Mouse (Mus musculus): ENCODE measurements around the gene Pcbd1. TPM values are rescaled to one million over a fixed set of nuclear protein-coding genes. Genes with fewer than 3 reads are reported as not detected.

The Pcbd1 gene
- total RNA-seq (2021), result 10 to 100 TPM; 17.1 to 23.6 TPM
- long read RNA-seq, experiment 1, partial matches to known transcripts, result 0 of 4 reads
- long read RNA-seq, experiment 1, other reads (novel, unspliced or antisense), result 0 of 4 reads
- long read RNA-seq, experiment 2, transcript Pcbd1-201 (4 exons, 789 nt), result major isoform, 22 of 22 reads
- long read RNA-seq, experiment 2, partial matches to known transcripts, result 0 of 22 reads
- long read RNA-seq, experiment 2, other reads (novel, unspliced or antisense), result 0 of 22 reads

- peak; percentile 19 to 33 for DNase-seq (ENCODE audit: low spot score in 2 of 2)
These were observed at the start of gene Pcbd1 for GRCm38 (mm10) chr10:61089170-61090142. Gene Pcbd1 (plus strand): TSS chr10:61089331.

GRCm38 (mm10) chr10:61039657-61040056 is 49.5 kb upstream of the Pcbd1 start:
- no peak for DNase-seq (ENCODE audit: low spot score in 2 of 2)

DNA sequence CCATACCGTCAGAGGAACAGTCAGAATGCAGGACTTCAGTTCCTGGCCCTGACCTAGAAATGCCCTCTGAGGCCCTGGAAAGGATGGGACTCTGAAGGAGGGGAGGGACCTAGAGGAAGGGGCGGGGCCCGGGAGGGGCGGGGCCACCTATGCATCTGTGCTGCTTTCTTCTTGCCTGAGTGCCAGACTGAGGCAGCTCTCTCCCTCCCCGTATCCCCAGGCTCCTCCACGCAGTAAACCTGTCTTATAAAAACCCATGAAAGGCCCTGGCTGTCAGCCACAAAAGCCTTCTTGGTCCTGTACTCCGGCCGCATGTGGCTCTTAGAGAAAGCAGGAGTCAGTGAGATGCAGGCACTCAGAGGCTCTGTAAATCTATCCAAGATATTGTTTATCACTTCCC is 44.0 kb upstream of the Pcbd1 start:
- no peak for DNase-seq (ENCODE audit: low spot score in 2 of 2)

GRCm38 (mm10) chr10:61051993-61052613 is 37.0 kb upstream of the Pcbd1 start:
- peak; percentile 68 to 69 for DNase-seq (ENCODE audit: low spot score in 2 of 2)

DNA sequence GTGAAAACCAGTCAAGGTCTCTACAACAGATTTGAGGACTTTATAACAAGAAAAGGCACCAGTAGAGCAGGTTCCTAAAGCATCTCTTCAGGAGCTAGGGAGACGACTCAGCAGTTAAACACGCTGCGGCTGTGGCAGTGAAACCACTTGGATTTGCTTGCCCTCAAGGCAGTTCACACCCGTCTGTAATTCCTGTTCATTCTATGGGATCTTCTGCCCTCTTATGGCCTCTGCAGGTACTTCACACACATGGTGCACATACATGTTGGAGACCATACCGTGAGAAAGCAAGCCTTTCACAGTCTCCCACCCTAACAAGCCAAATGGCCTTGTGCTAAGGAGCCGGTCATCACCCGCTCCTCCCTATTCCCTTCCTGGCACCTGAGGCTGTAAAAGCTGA is 32.5 kb upstream of the Pcbd1 start:
- DNase-seq (ENCODE audit: low spot score in 2 of 2), result no peak

GRCm38 (mm10) chr10:61059101-61059500 is 30.0 kb upstream of the Pcbd1 start:
- no peak for DNase-seq (ENCODE audit: low spot score in 2 of 2)

DNA sequence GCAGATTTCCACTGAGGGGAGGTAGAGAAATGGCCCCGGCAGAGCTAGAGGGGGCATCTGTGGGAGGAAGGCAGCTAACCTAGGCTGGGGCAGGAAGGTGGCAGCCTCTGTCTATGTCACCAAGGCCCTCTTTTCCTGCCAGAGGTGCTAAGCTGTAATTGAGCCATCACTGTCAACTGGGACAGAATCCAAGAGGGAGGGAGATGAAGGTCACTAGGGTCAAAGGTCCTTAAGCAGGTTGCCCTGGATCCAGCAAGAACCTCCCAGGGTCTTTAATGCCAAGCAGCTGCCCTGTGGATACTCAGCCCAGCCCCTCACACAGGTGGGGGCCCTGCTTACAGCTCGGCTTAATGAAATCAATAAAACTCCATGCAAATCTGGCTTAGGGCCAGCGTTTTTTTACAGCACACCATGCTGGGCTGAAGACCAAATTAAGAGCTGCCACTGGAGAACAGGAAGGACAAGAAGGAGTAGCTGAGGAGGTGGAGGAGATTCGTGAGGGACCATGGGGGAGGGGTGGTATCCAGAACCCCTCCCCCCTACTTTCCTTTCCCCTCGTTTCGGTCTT is 29.5 kb upstream of the Pcbd1 start:
- DNase-seq (ENCODE audit: low spot score in 2 of 2), result no peak

GRCm38 (mm10) chr10:61063271-61063864 is 25.8 kb upstream of the Pcbd1 start:
- no peak for DNase-seq (ENCODE audit: low spot score in 2 of 2)

DNA sequence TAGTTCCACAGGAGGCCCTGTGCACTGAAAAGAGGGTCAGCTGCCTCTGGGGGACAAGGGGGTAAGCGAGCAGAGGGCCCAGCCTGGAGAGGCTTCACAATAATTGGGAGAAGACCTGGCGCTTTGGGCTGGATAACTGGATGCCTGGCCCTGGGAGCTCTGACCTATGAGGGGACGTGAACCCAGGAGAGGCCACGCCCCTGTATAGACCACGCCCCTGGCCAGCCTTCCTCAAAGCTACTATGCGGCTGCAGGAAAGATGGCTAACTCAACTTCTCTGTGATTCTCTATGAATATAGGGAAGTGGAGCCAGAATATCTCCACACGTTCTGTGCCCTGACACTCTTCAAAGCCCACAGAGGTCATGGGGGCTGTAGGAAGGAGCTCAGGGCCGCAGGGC is 24.5 kb upstream of the Pcbd1 start:
- DNase-seq (ENCODE audit: low spot score in 2 of 2), result no peak

GRCm38 (mm10) chr10:61065287-61066005 is 23.7 kb upstream of the Pcbd1 start:
- DNase-seq (ENCODE audit: low spot score in 2 of 2), result no peak

- peak in 1 of 2 experiments; percentile 20 for DNase-seq (ENCODE audit: low spot score in 2 of 2)
These were observed 20.5 kb upstream of the Pcbd1 start for GRCm38 (mm10) chr10:61068436-61069192.

DNA sequence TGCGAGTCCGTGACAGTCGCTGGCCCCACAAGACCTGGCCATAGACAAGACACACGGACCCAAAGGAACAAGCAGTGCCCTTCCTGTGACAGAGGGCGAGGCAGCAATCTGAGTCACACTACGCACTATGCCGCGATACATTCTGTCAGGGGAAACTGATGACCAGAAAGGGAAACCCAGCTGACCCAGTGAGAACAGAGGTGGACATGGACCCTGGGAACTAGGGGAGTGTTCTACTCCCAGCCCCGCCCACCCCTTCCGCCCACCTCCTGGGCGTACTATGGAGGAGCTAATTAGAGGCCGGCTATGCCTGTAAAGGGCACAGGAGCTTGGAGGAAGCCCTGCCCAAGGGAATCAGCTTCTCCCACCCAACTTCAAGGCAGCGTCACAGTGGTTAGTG is 19.9 kb upstream of the Pcbd1 start:
- no peak for DNase-seq (ENCODE audit: low spot score in 2 of 2)

DNA sequence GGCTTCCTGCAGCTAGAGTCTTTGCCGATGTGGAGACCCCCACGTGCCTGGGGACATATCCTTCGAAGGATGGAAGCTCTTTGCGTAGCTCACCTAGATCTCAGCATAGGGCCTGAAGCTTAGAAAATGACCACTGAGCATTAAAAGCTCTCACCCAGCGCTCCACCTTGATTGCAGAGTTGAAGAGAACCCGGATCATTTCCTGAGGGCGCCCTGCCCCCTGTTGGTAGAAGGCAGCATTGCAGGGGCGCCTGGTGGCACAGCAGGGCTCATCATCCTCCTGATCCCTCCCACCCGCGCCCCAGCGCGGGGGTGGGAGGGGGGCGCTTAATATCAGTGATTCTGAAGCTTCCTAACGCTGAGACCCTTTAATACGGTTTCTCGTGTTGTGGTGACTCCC is 16.8 kb upstream of the Pcbd1 start:
- peak; percentile 46 to 60 for DNase-seq (ENCODE audit: low spot score in 2 of 2)

DNA sequence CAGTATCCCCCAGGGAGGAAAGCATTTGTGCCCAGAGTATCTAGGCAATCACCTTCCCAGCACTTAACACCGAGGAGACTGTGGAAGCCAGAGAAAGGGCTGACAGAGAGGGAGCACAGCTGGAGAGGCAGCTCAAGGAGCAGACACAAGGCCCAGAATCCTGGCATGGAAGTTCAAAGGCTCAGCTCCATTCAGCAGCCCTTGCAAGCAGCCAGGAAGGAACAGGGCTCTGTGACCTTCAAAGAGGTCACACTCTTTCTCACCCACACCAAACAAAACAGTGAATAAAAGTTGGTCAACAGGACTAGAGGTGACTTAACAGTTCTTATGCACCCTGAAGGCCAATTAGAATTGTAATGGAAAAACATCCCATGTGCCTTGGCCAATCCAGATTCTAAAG is 14.5 kb upstream of the Pcbd1 start:
- no peak for DNase-seq (ENCODE audit: low spot score in 2 of 2)

DNA sequence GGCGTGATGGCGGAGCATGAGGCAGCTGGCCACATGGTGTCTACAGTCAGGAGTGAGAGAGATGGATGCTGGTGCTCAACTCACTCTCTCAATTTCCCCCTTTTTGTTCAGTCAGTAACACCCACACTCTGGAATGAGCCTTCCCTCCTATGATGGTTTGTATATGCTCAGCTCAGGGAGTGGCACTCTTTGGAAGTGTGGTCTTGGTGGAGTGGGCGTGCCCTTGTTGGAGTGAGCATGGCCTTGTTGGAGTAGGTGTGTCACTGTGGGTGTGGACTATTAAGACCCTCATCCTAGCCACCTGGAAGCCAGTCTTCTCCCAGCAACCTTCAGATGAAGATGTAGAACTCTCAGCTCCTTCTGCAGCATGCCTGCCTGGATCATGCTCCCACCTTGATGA is 13.5 kb upstream of the Pcbd1 start:
- DNase-seq (ENCODE audit: low spot score in 2 of 2), result no peak

- DNase-seq (ENCODE audit: low spot score in 2 of 2), result peak in 1 of 2 experiments; percentile 28
These were observed 8.8 kb upstream of the Pcbd1 start for GRCm38 (mm10) chr10:61080227-61080930.

DNA sequence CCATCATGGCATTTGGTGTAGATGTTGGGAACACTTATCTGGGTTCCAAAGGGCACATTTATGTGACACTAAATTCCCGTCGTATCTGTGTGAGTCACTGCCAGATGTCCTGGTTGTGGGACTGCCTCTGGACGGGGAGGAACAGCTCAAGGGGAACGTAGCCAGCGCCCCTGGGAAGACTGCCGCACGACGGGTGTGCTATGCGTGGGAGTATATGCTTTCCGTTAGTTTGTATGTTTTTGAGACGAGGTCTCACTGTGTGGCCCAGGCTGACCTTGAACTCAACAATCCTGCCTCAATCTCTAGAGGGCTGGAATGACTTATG is 8.2 kb upstream of the Pcbd1 start:
- DNase-seq (ENCODE audit: low spot score in 2 of 2), result no peak

- DNase-seq (ENCODE audit: low spot score in 2 of 2), result no peak
These were observed 3.8 kb upstream of the Pcbd1 start for GRCm38 (mm10) chr10:61085364-61085763.

DNA sequence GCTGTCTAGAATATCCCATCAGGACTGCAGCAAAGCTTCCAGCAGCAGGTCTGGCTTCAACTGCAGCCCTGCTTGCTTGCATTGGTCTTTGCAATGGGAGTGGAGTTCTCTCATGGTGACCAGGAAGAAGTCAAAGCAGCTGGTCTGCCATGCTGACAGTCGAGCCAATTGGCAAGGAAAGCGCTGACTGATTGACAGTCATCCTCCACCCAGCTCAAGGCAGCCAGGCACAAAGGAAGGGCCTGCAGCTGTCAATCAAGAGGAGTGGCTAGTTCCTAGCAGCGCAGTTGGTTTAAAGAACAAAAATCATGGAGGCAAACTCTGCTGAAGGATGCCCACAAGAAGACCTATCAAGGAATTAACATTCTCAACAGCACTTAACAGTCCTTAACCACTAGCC is 2.6 kb upstream of the Pcbd1 start:
- no peak for DNase-seq (ENCODE audit: low spot score in 2 of 2)
